Mouse (Mus musculus): ENCODE results near the gene Usp25. TPM values are rescaled to one million over a fixed set of nuclear protein-coding genes. Genes with fewer than 3 reads are reported as not detected.

Usp25 gene
- 24.4 and 25.3 TPM in 2 replicates for polyA plus RNA-seq (2014; fragmentation: Nextera tagmentation; extraction: Ambion mirVana)

DNA sequence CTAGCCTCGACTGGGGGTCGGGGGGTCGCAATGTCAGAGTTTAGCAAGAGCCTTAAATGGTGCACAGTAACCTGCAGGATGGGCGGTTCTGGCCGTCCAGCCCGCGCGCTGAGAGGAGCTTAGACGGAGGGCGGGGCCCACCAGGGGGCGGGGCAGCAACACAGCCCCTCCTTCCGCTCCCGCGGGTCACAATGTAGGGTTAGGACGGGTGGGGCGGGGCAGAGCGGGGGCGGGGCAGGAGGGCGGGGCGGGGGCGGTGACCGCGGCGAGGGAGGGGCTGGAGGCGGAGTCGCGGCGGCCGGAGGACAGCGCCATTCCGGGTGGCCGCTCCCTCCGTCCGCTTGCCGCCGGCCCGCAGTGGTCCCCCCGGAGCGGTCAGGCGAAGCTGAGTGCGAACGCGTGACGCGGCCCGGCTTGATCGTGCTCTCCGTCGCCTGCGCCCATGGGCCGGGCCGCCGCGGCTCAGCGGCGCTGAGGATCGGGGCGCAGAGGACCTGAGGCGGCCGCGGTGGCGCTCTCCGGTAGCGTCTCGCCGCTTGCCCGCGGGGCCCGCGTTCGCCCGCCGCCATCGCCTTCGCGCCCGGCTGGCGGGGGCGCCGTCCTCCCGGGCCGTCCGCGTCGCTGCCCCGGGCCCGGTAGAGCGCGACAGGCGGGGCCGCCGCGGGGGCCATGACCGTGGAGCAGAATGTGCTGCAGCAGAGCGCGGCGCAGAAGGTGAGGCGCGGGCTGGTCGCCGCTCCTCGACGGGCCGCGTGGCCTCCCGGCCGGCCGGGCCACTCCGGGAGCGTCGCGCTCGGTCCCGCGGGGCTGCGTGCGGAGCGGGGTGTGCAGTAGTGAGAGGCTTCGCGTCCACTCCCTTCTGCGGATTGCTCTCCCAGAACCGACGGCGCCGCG, at the start of gene Usp25:
Usp25 (plus strand) TSS at position 280 of the 894 bp plus-strand sequence.
- Histone ChIP-seq H3K9ac (ENCODE audit: low read depth, low read length) (peak within 1 kb of the TSS; percentile 90), H3K9me3 (ENCODE audit: control insufficient read depth, low read length) (no peaks in the 10 kb centered on the region), H3K4me1 (ENCODE audit: control insufficient read depth, insufficient read depth, low read length) (peaks cover 16% of the 10 kb centered on the region), H3K27me3 (replicated peaks; ENCODE audit: control insufficient read depth, insufficient read depth, low read length) (no peaks in the 10 kb centered on the region), H3K4me2 (ENCODE audit: low read depth, low read length) (peak within 1 kb of the TSS; percentile 69), H3K36me3 (ENCODE audit: control insufficient read depth, insufficient read depth, low read length) (no peaks in the 10 kb centered on the region), H3K27ac (replicated peaks; ENCODE audit: low read depth, low read length) (peak within 1 kb of the TSS; percentile 86), H3K4me3 (ENCODE audit: low read depth, low read length) (peak within 1 kb of the TSS; percentile 91)
- ATAC-seq (ENCODE audit: low read depth), result peak; percentile 94
- DNase-seq (ENCODE audit: low spot score), result peak; percentile 92
- WGBS, result under 1% methylated on average over 25 of the region's 126 CpGs

DNA sequence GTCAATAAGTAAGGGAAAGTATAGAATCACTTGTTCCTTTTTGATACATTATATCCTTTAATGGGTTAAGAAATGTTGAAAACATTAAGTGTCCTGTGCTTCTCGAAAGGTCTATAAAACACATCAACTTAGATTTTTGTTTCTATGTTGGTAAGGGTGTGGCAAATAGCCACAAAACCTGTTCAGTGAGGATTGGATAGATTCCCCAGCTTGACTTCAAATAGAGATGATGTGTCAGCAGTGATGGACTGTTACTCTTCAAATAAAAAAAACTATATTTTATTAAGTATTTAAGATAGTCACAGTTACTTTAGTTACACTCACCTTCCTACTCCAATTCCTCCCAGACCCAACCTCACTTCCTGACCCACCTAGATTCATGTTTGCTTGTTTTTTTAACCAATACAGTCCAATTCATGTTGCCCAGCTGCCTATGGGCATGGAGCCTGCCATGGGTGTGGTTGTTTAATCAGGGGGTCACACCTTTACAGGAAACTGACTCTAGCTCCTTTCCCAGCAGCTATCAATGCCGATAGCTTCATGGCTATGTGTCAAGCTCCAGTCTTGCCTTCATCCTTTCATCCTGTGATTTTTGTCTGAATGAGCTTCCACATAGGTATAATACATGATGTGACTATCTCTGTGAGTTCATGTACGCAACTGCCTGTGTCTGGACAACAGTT, 45.8 kb upstream of the Usp25 start:
- H3K36me3 ChIP-seq (ENCODE audit: control insufficient read depth, insufficient read depth, low read length), result no peaks in the 10 kb centered on the region
- ATAC-seq (ENCODE audit: low read depth) (no peak), DNase-seq (ENCODE audit: low spot score) (no peak)
- H3K4me1 ChIP-seq (ENCODE audit: control insufficient read depth, insufficient read depth, low read length), result no peaks in the 10 kb centered on the region
- H3K27me3 ChIP-seq (replicated peaks; ENCODE audit: control insufficient read depth, insufficient read depth, low read length), result no peaks in the 10 kb centered on the region
- H3K9ac ChIP-seq (ENCODE audit: low read depth, low read length), result no peak overlapping the region
- no peak overlapping the region for H3K4me3 ChIP-seq (ENCODE audit: low read depth, low read length)
- no peak overlapping the region for H3K27ac ChIP-seq (replicated peaks; ENCODE audit: low read depth, low read length)
- no peak overlapping the region for H3K4me2 ChIP-seq (ENCODE audit: low read depth, low read length)
- H3K9me3 ChIP-seq (ENCODE audit: control insufficient read depth, low read length), result no peaks in the 10 kb centered on the region
- 87% methylated on average over 3 of the region's 3 CpGs for WGBS

DNA sequence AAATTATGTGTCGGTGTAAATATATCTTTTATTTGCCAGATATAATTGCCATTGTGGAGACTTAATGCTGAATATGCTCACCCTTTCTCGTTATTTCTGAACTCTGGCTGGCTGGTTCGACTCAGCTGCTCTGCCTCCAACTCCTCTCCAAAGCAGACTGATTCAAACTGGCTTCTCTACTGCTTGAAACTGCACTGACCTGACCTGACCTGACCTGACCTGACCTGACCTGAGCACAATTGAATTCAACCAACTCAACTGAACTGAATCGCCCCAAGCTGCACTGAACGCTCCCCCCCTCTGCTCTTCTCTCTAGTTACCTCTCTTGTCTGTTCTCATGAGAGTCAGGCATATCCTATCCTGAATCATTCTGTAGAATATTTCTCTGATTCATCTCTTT, 42.3 kb upstream of the Usp25 start:
- no peak for ATAC-seq (ENCODE audit: low read depth)
- Histone ChIP-seq H3K4me1 (ENCODE audit: control insufficient read depth, insufficient read depth, low read length) (no peaks in the 10 kb centered on the region), H3K27me3 (replicated peaks; ENCODE audit: control insufficient read depth, insufficient read depth, low read length) (no peaks in the 10 kb centered on the region), H3K4me3 (ENCODE audit: low read depth, low read length) (no peak overlapping the region), H3K36me3 (ENCODE audit: control insufficient read depth, insufficient read depth, low read length) (no peaks in the 10 kb centered on the region), H3K27ac (replicated peaks; ENCODE audit: low read depth, low read length) (no peak overlapping the region), H3K9ac (ENCODE audit: low read depth, low read length) (no peak overlapping the region), H3K9me3 (ENCODE audit: control insufficient read depth, low read length) (no peaks in the 10 kb centered on the region), H3K4me2 (ENCODE audit: low read depth, low read length) (no peak overlapping the region)
- WGBS, result 36% methylated on average over 5 of the region's 5 CpGs
- DNase-seq (ENCODE audit: low spot score), result no peak

DNA sequence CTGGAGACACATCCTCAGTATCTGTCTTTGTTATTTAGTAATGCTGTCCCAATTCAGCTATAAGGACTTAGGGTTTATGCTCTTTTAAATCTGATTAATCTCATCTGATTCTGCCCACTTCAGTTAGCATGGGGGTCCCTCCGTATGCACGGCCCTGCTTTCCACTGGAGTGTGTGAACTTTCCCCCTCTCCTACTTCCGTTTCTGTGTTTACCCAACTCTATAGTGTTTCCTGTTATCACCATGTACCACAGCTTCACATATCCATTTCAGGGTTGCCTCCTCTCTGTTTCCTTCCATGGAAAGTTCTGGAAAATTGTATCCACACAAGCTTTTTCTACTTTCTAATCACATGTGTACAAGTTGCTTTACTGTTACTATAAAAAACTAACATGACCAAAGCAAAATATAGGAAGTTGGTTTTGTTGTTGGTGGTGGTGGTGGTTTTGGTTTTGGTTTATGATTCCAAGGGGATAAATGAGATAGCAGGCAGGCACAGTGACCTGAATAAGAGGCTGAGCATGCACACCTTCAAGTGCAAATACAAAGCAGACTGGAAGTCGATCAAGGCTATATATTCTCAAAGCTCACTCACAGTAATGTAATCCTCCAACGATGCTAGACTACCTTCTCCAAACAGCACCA, 36.6 kb upstream of the Usp25 start:
- Histone ChIP-seq H3K9ac (ENCODE audit: low read depth, low read length) (no peak overlapping the region), H3K4me1 (ENCODE audit: control insufficient read depth, insufficient read depth, low read length) (no peaks in the 10 kb centered on the region), H3K4me3 (ENCODE audit: low read depth, low read length) (no peak overlapping the region), H3K36me3 (ENCODE audit: control insufficient read depth, insufficient read depth, low read length) (no peaks in the 10 kb centered on the region), H3K9me3 (ENCODE audit: control insufficient read depth, low read length) (no peaks in the 10 kb centered on the region), H3K4me2 (ENCODE audit: low read depth, low read length) (no peak overlapping the region), H3K27ac (replicated peaks; ENCODE audit: low read depth, low read length) (no peak overlapping the region), H3K27me3 (replicated peaks; ENCODE audit: control insufficient read depth, insufficient read depth, low read length) (no peaks in the 10 kb centered on the region)
- WGBS, result 76% methylated on average over 5 of the region's 5 CpGs
- ATAC-seq (ENCODE audit: low read depth) (no peak), DNase-seq (ENCODE audit: low spot score) (no peak)

DNA sequence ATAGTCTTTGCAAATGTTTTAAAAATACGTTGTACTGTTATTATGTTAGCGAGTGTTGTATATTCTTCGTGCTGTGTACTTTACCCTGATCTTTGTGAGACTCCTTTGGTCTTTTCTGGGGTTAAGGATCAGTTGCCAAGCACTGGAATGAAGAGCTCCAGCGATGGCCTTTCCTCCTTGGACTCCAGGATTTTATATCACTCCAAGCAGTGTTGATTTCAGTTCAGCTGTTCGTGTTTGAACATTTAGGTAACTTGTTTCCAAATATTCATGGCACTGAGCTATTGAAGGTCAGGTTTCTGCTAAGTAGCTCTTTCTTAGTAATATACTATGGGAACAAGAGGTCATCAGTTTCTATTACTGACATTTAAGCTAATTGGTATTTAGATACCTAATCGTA, 29.8 kb upstream of the Usp25 start:
- Histone ChIP-seq H3K27ac (replicated peaks; ENCODE audit: low read depth, low read length) (no peak overlapping the region), H3K27me3 (replicated peaks; ENCODE audit: control insufficient read depth, insufficient read depth, low read length) (no peaks in the 10 kb centered on the region), H3K36me3 (ENCODE audit: control insufficient read depth, insufficient read depth, low read length) (no peaks in the 10 kb centered on the region), H3K9me3 (ENCODE audit: control insufficient read depth, low read length) (no peaks in the 10 kb centered on the region), H3K4me2 (ENCODE audit: low read depth, low read length) (no peak overlapping the region), H3K4me3 (ENCODE audit: low read depth, low read length) (no peak overlapping the region), H3K4me1 (ENCODE audit: control insufficient read depth, insufficient read depth, low read length) (no peaks in the 10 kb centered on the region), H3K9ac (ENCODE audit: low read depth, low read length) (no peak overlapping the region)
- no peak for ATAC-seq (ENCODE audit: low read depth)
- WGBS, result 85% methylated on average over 6 of the region's 6 CpGs
- DNase-seq (ENCODE audit: low spot score), result no peak

DNA sequence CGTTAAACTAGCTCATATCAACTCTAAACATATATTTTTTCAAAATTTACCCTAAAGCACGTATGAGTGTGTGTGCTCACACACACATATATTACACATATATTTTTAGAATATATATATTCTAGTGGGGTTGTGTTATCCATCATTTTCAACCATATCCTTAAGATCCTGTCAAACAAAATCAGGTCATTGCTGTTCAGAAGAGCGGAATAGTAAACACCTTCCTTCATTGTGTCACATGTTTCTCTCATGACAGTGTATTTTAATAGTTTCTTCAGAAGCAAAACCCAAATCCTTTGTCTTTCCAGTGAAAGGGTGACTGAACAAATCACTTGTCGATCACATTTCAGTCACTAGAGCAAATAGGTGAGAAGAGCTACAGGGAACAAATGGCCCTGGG, 25.8 kb upstream of the Usp25 start:
- no peaks in the 10 kb centered on the region for H3K9me3 ChIP-seq (ENCODE audit: control insufficient read depth, low read length)
- ATAC-seq (ENCODE audit: low read depth) (no peak), DNase-seq (ENCODE audit: low spot score) (no peak)
- H3K4me1 ChIP-seq (ENCODE audit: control insufficient read depth, insufficient read depth, low read length), result no peaks in the 10 kb centered on the region
- no peaks in the 10 kb centered on the region for H3K27me3 ChIP-seq (replicated peaks; ENCODE audit: control insufficient read depth, insufficient read depth, low read length)
- H3K4me3 ChIP-seq (ENCODE audit: low read depth, low read length), result no peak overlapping the region
- H3K9ac ChIP-seq (ENCODE audit: low read depth, low read length), result no peak overlapping the region
- no peaks in the 10 kb centered on the region for H3K36me3 ChIP-seq (ENCODE audit: control insufficient read depth, insufficient read depth, low read length)
- H3K27ac ChIP-seq (replicated peaks; ENCODE audit: low read depth, low read length), result no peak overlapping the region
- WGBS, result 84% methylated on average over 4 of the region's 4 CpGs
- no peak overlapping the region for H3K4me2 ChIP-seq (ENCODE audit: low read depth, low read length)

DNA sequence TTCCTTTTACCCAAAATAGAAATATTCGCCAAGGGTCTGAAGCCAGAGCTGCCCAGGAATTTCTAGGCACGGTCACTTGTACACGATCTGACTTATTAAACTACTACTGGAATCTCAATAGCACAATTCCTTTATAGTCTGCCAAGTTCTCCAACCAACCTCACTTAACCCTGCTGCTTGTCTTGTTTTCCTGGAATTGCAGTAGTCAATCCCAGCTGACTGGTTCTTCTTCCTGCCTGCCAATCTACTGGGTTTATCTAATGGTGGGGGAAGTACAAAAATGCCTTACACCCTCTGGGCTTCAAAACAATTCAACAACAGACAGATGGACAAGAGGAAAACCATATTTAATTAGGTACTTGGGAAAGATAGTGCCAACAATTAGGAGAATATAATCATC, 9.6 kb upstream of the Usp25 start:
- Histone ChIP-seq H3K9ac (ENCODE audit: low read depth, low read length) (no peak overlapping the region), H3K4me3 (ENCODE audit: low read depth, low read length) (no peak overlapping the region), H3K9me3 (ENCODE audit: control insufficient read depth, low read length) (no peaks in the 10 kb centered on the region), H3K4me1 (ENCODE audit: control insufficient read depth, insufficient read depth, low read length) (no peaks in the 10 kb centered on the region), H3K36me3 (ENCODE audit: control insufficient read depth, insufficient read depth, low read length) (no peaks in the 10 kb centered on the region), H3K4me2 (ENCODE audit: low read depth, low read length) (no peak overlapping the region), H3K27ac (replicated peaks; ENCODE audit: low read depth, low read length) (no peak overlapping the region), H3K27me3 (replicated peaks; ENCODE audit: control insufficient read depth, insufficient read depth, low read length) (no peaks in the 10 kb centered on the region)
- DNase-seq (ENCODE audit: low spot score), result no peak
- ATAC-seq (ENCODE audit: low read depth), result no peak
- WGBS, result 80% methylated on average over 3 of the region's 3 CpGs

DNA sequence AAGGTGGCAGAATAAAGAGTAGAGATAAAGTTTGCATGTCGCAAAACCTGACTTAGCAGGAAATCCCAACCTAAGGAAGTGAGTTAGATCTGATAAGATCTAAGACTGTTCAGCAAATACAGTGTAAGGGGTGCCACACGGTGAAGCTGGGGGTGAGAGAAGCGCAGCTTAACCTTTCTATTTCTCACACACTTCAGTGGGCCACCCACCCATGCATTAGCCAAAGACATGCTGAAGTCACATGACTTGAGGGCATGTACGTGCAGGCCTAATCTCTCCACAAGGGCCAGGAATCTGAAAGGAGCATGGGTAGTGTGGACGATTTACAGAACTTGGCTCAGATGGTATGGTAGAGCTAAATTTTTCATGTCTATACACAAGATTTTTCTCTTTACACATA, 4.3 kb upstream of the Usp25 start:
- 66% methylated on average over 5 of the region's 5 CpGs for WGBS
- H3K4me2 ChIP-seq (ENCODE audit: low read depth, low read length), result no peak overlapping the region
- H3K36me3 ChIP-seq (ENCODE audit: control insufficient read depth, insufficient read depth, low read length), result no peaks in the 10 kb centered on the region
- no peak overlapping the region for H3K9ac ChIP-seq (ENCODE audit: low read depth, low read length)
- ATAC-seq (ENCODE audit: low read depth) (no peak), DNase-seq (ENCODE audit: low spot score) (no peak)
- no peak overlapping the region for H3K4me3 ChIP-seq (ENCODE audit: low read depth, low read length)
- H3K9me3 ChIP-seq (ENCODE audit: control insufficient read depth, low read length), result no peaks in the 10 kb centered on the region
- H3K4me1 ChIP-seq (ENCODE audit: control insufficient read depth, insufficient read depth, low read length), result no peaks in the 10 kb centered on the region
- H3K27ac ChIP-seq (replicated peaks; ENCODE audit: low read depth, low read length), result no peak overlapping the region
- H3K27me3 ChIP-seq (replicated peaks; ENCODE audit: control insufficient read depth, insufficient read depth, low read length), result no peaks in the 10 kb centered on the region

Data from embryonic facial prominence, embryonic 14.5 days (tissue).